Mouse (Mus musculus) layer of hippocampus, postnatal 14 days (tissue): Measurements from ENCODE around the gene Nubp2. TPM values are rescaled to one million over a fixed set of nuclear protein-coding genes. Genes with fewer than 3 reads are reported as not detected.

Experiments
- total RNA-seq, 2 experiments: library from RNA; stranded (reverse); gene quantifications; 2 replicates each; pipeline ENCODE4 v1.2.3; 2021

The Nubp2 gene
- total RNA-seq, 2 experiments from 2014 or later: 37.7 to 43.4 TPM

Other genes with a start within 250 kb of the Nubp2 start
- gene Slc9a3r2, start 236.0 kb downstream of the Nubp2 start, total RNA-seq: 10 to 100 TPM; 47.9 to 52.4 TPM
- gene Npw, start 227.9 kb downstream of the Nubp2 start, total RNA-seq: 1 to 10 TPM; 3.7 to 3.9 TPM
- 10 to 100 TPM; 36.5 to 40.7 TPM for gene Zfp598, start 216.7 kb downstream of the Nubp2 start, total RNA-seq
- 100 to 1,000 TPM; 197 to 204 TPM for gene Syngr3, start 196.4 kb downstream of the Nubp2 start, total RNA-seq
- gene Gfer, start 190.2 kb downstream of the Nubp2 start, total RNA-seq: 10 to 100 TPM; 18.5 to 19.8 TPM
- gene Noxo1, start 190.1 kb downstream of the Nubp2 start, total RNA-seq: 1 to 10 TPM; 2.7 to 4.4 TPM
- gene Tbl3, start 178.7 kb downstream of the Nubp2 start, total RNA-seq: 10 to 100 TPM; 28.5 to 29.1 TPM
- not detected for gene Rnf151, start 168.3 kb downstream of the Nubp2 start, total RNA-seq
- gene Rps2, start 168.2 kb downstream of the Nubp2 start, total RNA-seq: 100 to 1,000 TPM; 494 to 506 TPM
- gene Ndufb10, start 161.9 kb downstream of the Nubp2 start, total RNA-seq: 100 to 1,000 TPM; 186 to 200 TPM
- gene Rpl3l, start 158.5 kb downstream of the Nubp2 start, total RNA-seq: 1 to 10 TPM in 1 of 2 experiments, under 1 TPM in 1; 0.79 to 1.0 TPM
- gene Msrb1, start 149.7 kb downstream of the Nubp2 start, total RNA-seq: 10 to 100 TPM; 44.4 to 51.2 TPM
- gene Hs3st6, start 133.4 kb downstream of the Nubp2 start, total RNA-seq: not detected
- gene Meiob, start 82.1 kb downstream of the Nubp2 start, total RNA-seq: not detected
- gene Hagh, start 46.2 kb downstream of the Nubp2 start, total RNA-seq: 100 to 1,000 TPM; 107 to 112 TPM
- gene Fahd1, start 36.0 kb downstream of the Nubp2 start, total RNA-seq: 10 to 100 TPM; 18.1 to 18.2 TPM
- gene Igfals, start 20.4 kb downstream of the Nubp2 start, total RNA-seq: not detected
- gene Spsb3, start 294 bp upstream of the Nubp2 start, total RNA-seq: 10 to 100 TPM; 40.9 to 41.2 TPM
- gene Eme2, start 8.7 kb upstream of the Nubp2 start, total RNA-seq: 10 to 100 TPM; 66.9 to 83.2 TPM
- gene Mrps34, start 8.8 kb upstream of the Nubp2 start, total RNA-seq: 10 to 100 TPM; 73.0 to 76.3 TPM
- gene Nme3, start 10.2 kb upstream of the Nubp2 start, total RNA-seq: 10 to 100 TPM; 48.6 to 53.8 TPM
- gene Mapk8ip3, start 50.6 kb upstream of the Nubp2 start, total RNA-seq: 100 to 1,000 TPM; 312 to 326 TPM
- 10 to 100 TPM; 11.2 TPM for gene Jpt2, start 74.3 kb upstream of the Nubp2 start, total RNA-seq
- 10 to 100 TPM; 24.0 to 28.5 TPM for gene Cramp1l, start 129.4 kb upstream of the Nubp2 start, total RNA-seq
- gene Ift140, start 129.7 kb upstream of the Nubp2 start, total RNA-seq: 10 to 100 TPM; 25.4 to 31.9 TPM
- gene Tmem204, start 197.2 kb upstream of the Nubp2 start, total RNA-seq: 10 to 100 TPM; 10.1 to 10.7 TPM
- gene Telo2, start 229.6 kb upstream of the Nubp2 start, total RNA-seq: 10 to 100 TPM; 30.1 to 33.4 TPM
- gene Ptx4, start 234.4 kb upstream of the Nubp2 start, total RNA-seq: 1 to 10 TPM; 1.4 to 1.6 TPM
- gene Clcn7, start 247.0 kb upstream of the Nubp2 start, total RNA-seq: 10 to 100 TPM; 47.3 to 51.1 TPM